Mouse (Mus musculus): Measurements from ENCODE around the gene Ubash3a.

DNA sequence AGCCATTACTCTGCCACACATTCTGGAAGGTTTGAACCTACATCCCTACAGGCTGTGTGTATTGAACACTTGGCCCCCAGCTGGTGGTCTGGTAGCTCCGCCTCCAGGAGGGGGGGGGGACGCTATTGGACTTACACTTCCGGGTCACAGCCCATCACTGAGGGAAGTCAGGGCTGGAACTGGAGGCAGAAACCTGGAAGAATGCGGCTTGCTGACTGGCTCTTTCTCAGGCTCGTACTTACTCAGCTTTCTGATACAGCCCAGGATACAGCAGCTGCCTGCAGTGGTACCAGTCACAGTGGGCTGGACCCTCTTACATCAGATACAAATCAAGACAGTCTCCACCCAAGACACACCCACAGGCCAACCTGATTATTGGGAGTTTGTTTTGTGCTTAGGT is 39.5 kb downstream of the Ubash3a start:
- TF ChIP-seq POLR2A (IDR thresholded peaks at IDR 0.05; ENCODE audit: control insufficient read depth in 1 of 2, insufficient read depth in 1 of 2, low read depth in 1 of 2, low read length in 2 of 2, poor library complexity in 1 of 2) (no peak), POLR2AphosphoS2 (IDR thresholded peaks at IDR 0.05; ENCODE audit: low read length) (no peak), MAFK (IDR thresholded peaks at IDR 0.05; ENCODE audit: borderline replicate concordance, low read depth, low read length) (no peak), CTCF (IDR thresholded peaks at IDR 0.05 in 2 of 3, conservative IDR thresholded peaks at IDR 0.05 in 1 of 3; ENCODE audit: control insufficient read depth in 1 of 3, insufficient read depth in 1 of 3, low read depth in 2 of 3, low read length in 3 of 3, poor library complexity in 1 of 3, severe bottlenecking in 1 of 3) (no peak), ZKSCAN1 (IDR thresholded peaks at IDR 0.05; ENCODE audit: low read depth, low read length) (no peak), GABPA (IDR thresholded peaks at IDR 0.05; ENCODE audit: low read depth, low read length) (no peak), RCOR1 (IDR thresholded peaks at IDR 0.05; ENCODE audit: low read depth, low read length) (no peak)
